8 mouse cellular contexts compared by ENCODE assay signal in genomic region chr11:29548504-29549424, GRCm38 (mm10). TPM values are rescaled to one million over a fixed set of nuclear protein-coding genes. Genes with fewer than 3 reads are reported as not detected.
DNase-seq lines count a peak whose midpoint lies in the region; ATAC-seq and TF ChIP-seq lines count a peak whose summit lies in the region.

No protein-coding gene starts in this region.

- H3K4me2 ChIP-seq in forebrain, postnatal 0 days (ENCODE audit: low read depth) = peak overlapping the region; percentile 66
- peak overlapping the region; percentile 83 for H3K4me2 ChIP-seq in liver, embryonic 16.5 days (ENCODE audit: low read depth, low read length)

- H3K9me3 ChIP-seq in forebrain, postnatal 0 days (ENCODE audit: low read length) = no peaks in the 10 kb centered on the region
- no peaks in the 10 kb centered on the region for H3K9me3 ChIP-seq in liver, embryonic 16.5 days (replicated peaks; ENCODE audit: control insufficient read depth, low read length)

- no peak for ATAC-seq in forebrain, postnatal 0 days
- ATAC-seq in liver, embryonic 16.5 days (ENCODE audit: low read depth) = no peak

- H3K9ac ChIP-seq in forebrain, postnatal 0 days = peak overlapping the region; percentile 84
- peak overlapping the region; percentile 87 for H3K9ac ChIP-seq in liver, embryonic 16.5 days (ENCODE audit: low read depth, low read length)

- peak overlapping the region; percentile 97 for H3K4me3 ChIP-seq in lung, adult 2 months (replicated peaks; ENCODE audit: extremely low read depth, low read depth, low read length)
- H3K4me3 ChIP-seq in forebrain, postnatal 0 days (ENCODE audit: low read depth, low read length) = peak overlapping the region; percentile 77
- H3K4me3 ChIP-seq in liver, embryonic 16.5 days (ENCODE audit: low read depth, low read length) = peak overlapping the region; percentile 91

- 21% methylated on average over 23 of the region's 23 CpGs for WGBS in lung, adult 2 months
- 28% methylated on average over 23 of the region's 23 CpGs for WGBS in forebrain, postnatal 0 days
- WGBS in liver, embryonic 16.5 days (ENCODE audit: insufficient replicate concordance) = 14% methylated on average over 23 of the region's 23 CpGs

- no peak for TF ChIP-seq CTCF in lung, adult 2 months (IDR thresholded peaks at IDR 0.05; ENCODE audit: insufficient read depth, low read length)
- TF ChIP-seq CTCF in forebrain, postnatal 0 days (IDR thresholded peaks at IDR 0.05; ENCODE audit: low read depth) = no peak

- H3K4me1 ChIP-seq in lung, adult 2 months (ENCODE audit: control insufficient read depth, insufficient read depth, low read length) = no peaks in the 10 kb centered on the region; the same call in 1 of the 2 replicates
- peaks cover 6% of the 10 kb centered on the region; the same call in 1 of the 2 replicates for H3K4me1 ChIP-seq in forebrain, postnatal 0 days (ENCODE audit: insufficient read depth)
- H3K4me1 ChIP-seq in liver, embryonic 16.5 days (ENCODE audit: control insufficient read depth, low read depth, low read length) = peaks cover 16% of the 10 kb centered on the region

- no peak for TF ChIP-seq POLR2A in lung, adult 2 months (IDR thresholded peaks at IDR 0.05; ENCODE audit: borderline replicate concordance, extremely low read depth, low read depth, low read length)

- peaks cover 19% of the 10 kb centered on the region for H3K36me3 ChIP-seq in forebrain, postnatal 0 days (ENCODE audit: insufficient read depth)
- H3K36me3 ChIP-seq in liver, embryonic 16.5 days (ENCODE audit: control insufficient read depth, insufficient read depth) = peaks cover 20% of the 10 kb centered on the region

- peak overlapping the region; percentile 82 for H3K27ac ChIP-seq in forebrain, postnatal 0 days (ENCODE audit: low read depth, low read length)
- peak overlapping the region; percentile 84 for H3K27ac ChIP-seq in liver, embryonic 16.5 days (ENCODE audit: low read length)

- no peaks in the 10 kb centered on the region for H3K27me3 ChIP-seq in forebrain, postnatal 0 days (ENCODE audit: insufficient read depth, low read length)
- no peaks in the 10 kb centered on the region for H3K27me3 ChIP-seq in liver, embryonic 16.5 days (ENCODE audit: control insufficient read depth, insufficient read depth, low read depth, low read length)

- DNase-seq in lung, adult 2 months = no peak
- no peak for DNase-seq in lung, postnatal 25 days (ENCODE audit: low spot score)
- peak; percentile 29 for DNase-seq in brain, adult 2 months (ENCODE audit: low read depth, low spot score)
- no peak for DNase-seq in forebrain, postnatal 0 days
- no peak for DNase-seq in embryo, embryonic 10 days (ENCODE audit: low spot score)
- no peak for DNase-seq in frontal cortex, adult 2 months (ENCODE audit: extremely low spot score in 1 of 2, low spot score in 1 of 2)
- DNase-seq in left cerebral cortex, adult 11 months (ENCODE audit: low spot score) = no peak

RNA-seq across cellular contexts. Expression of gene Rps27a, which starts 0.9 kb away (rescaled TPM):
- 68.8 and 118 TPM in 2 replicates for polyA plus RNA-seq in lung, adult 2 months (2012; rRNA removed)
- 847 and 1,128 TPM in 2 replicates for total RNA-seq in forebrain, postnatal 0 days (2014; rRNA removed)
- polyA plus RNA-seq in forebrain, postnatal 0 days (2015; fragmentation: Nextera tagmentation; extraction: Ambion mirVana) = 599 and 871 TPM in 2 replicates
- 535 and 592 TPM in 2 replicates for polyA plus RNA-seq in liver, embryonic 16.5 days (2015; fragmentation: Nextera tagmentation; extraction: Ambion mirVana)
- 566 and 666 TPM in 2 replicates for polyA plus RNA-seq in frontal cortex, adult 2 months (2012; rRNA removed)

RNA-seq across cellular contexts. Expression of gene Clhc1, which starts 1.0 kb away (rescaled TPM):
- not detected in 2 replicates for polyA plus RNA-seq in lung, adult 2 months (2012; rRNA removed)
- total RNA-seq in forebrain, postnatal 0 days (2014; rRNA removed) = not detected in 2 replicates
- 0.16 TPM in 1 of 2 replicates, not detected in the other for polyA plus RNA-seq in forebrain, postnatal 0 days (2015; fragmentation: Nextera tagmentation; extraction: Ambion mirVana)
- polyA plus RNA-seq in liver, embryonic 16.5 days (2015; fragmentation: Nextera tagmentation; extraction: Ambion mirVana) = 0.21 TPM in 1 of 2 replicates, not detected in the other
- 0.08 and 0.10 TPM in 2 replicates for polyA plus RNA-seq in frontal cortex, adult 2 months (2012; rRNA removed)

RNA-seq across cellular contexts. Expression of gene Mtif2, which starts 22.6 kb away (rescaled TPM):
- polyA plus RNA-seq in lung, adult 2 months (2012; rRNA removed) = 5.5 and 8.2 TPM in 2 replicates
- total RNA-seq in forebrain, postnatal 0 days (2014; rRNA removed) = 32.4 and 43.9 TPM in 2 replicates
- polyA plus RNA-seq in forebrain, postnatal 0 days (2015; fragmentation: Nextera tagmentation; extraction: Ambion mirVana) = 23.0 and 35.5 TPM in 2 replicates
- polyA plus RNA-seq in liver, embryonic 16.5 days (2015; fragmentation: Nextera tagmentation; extraction: Ambion mirVana) = 20.4 and 20.6 TPM in 2 replicates
- 28.5 and 30.1 TPM in 2 replicates for polyA plus RNA-seq in frontal cortex, adult 2 months (2012; rRNA removed)

RNA-seq across cellular contexts. Expression of gene Prorsd1, which starts 33.9 kb away (rescaled TPM):
- 2.1 and 3.2 TPM in 2 replicates for polyA plus RNA-seq in lung, adult 2 months (2012; rRNA removed)
- total RNA-seq in forebrain, postnatal 0 days (2014; rRNA removed) = 3.5 and 4.5 TPM in 2 replicates
- polyA plus RNA-seq in forebrain, postnatal 0 days (2015; fragmentation: Nextera tagmentation; extraction: Ambion mirVana) = 5.9 and 6.5 TPM in 2 replicates
- 17.1 and 19.9 TPM in 2 replicates for polyA plus RNA-seq in liver, embryonic 16.5 days (2015; fragmentation: Nextera tagmentation; extraction: Ambion mirVana)
- polyA plus RNA-seq in frontal cortex, adult 2 months (2012; rRNA removed) = 4.8 and 4.9 TPM in 2 replicates
